In genomic region chr8:3600401-3600800, GRCm38 (mm10) we compare ENCODE assay signal across 15 mouse cellular contexts. TPM values are rescaled to one million over a fixed set of nuclear protein-coding genes. Genes with fewer than 3 reads are reported as not detected.
DNase-seq lines count a peak whose midpoint lies in the region; ATAC-seq and TF ChIP-seq lines count a peak whose summit lies in the region.
"Had no signal": no experiment of that assay in that cellular context is flagged by ENCODE, and none has a peak within 500 bp of the region (broad histone marks: within the 10 kb centered on the region; RNA-seq: fewer than 3 reads in every experiment).

No protein-coding gene starts in this region.

- H3K4me1 ChIP-seq in lung, postnatal 0 days (ENCODE audit: insufficient read depth, low read depth, low read length) = no peaks in the 10 kb centered on the region
- H3K4me1 ChIP-seq in midbrain, embryonic 15.5 days = no peaks in the 10 kb centered on the region
- H3K4me1 ChIP-seq: limb, embryonic 10.5 days had no signal

- WGBS in lung, postnatal 0 days = 59% methylated on average over 6 of the region's 6 CpGs
- WGBS in midbrain, embryonic 15.5 days = 85% methylated on average over 6 of the region's 6 CpGs

- no peaks in the 10 kb centered on the region for H3K27me3 ChIP-seq in lung, postnatal 0 days (replicated peaks; ENCODE audit: insufficient read depth, low read length)
- H3K27me3 ChIP-seq in midbrain, embryonic 15.5 days (replicated peaks) = no peaks in the 10 kb centered on the region
- H3K27me3 ChIP-seq: CH12.LX had no signal

- no peak overlapping the region for H3K27ac ChIP-seq in lung, postnatal 0 days (ENCODE audit: low read length)
- H3K27ac ChIP-seq in midbrain, embryonic 15.5 days = no peak overlapping the region
- H3K27ac ChIP-seq: embryonic facial prominence, embryonic 10.5 days; hindbrain, postnatal 0 days; limb, embryonic 10.5 days had no signal

- H3K4me2 ChIP-seq in lung, postnatal 0 days (replicated peaks; ENCODE audit: low read depth, low read length) = no peak overlapping the region
- no peak overlapping the region for H3K4me2 ChIP-seq in midbrain, embryonic 15.5 days

- no peak for TF ChIP-seq EP300 in lung, postnatal 0 days (IDR thresholded peaks at IDR 0.05)

- H3K4me3 ChIP-seq in lung, postnatal 0 days (ENCODE audit: low read depth, low read length) = no peak overlapping the region
- H3K4me3 ChIP-seq in midbrain, embryonic 15.5 days = no peak overlapping the region
- H3K4me3 ChIP-seq: embryonic facial prominence, embryonic 10.5 days; limb, embryonic 10.5 days had no signal

- no peak overlapping the region for H3K9ac ChIP-seq in lung, postnatal 0 days (replicated peaks; ENCODE audit: low read depth)
- no peak overlapping the region for H3K9ac ChIP-seq in midbrain, embryonic 15.5 days

- H3K9me3 ChIP-seq in lung, postnatal 0 days (ENCODE audit: low read length) = no peaks in the 10 kb centered on the region
- H3K9me3 ChIP-seq in midbrain, embryonic 15.5 days = no peaks in the 10 kb centered on the region
- H3K9me3 ChIP-seq: embryonic facial prominence, embryonic 10.5 days; limb, embryonic 10.5 days had no signal

- TF ChIP-seq CTCF in lung, postnatal 0 days (IDR thresholded peaks at IDR 0.05) = no peak

- ATAC-seq in lung, postnatal 0 days = peak; percentile 39
- no peak for ATAC-seq in midbrain, embryonic 15.5 days (replicated peaks)
- ATAC-seq: activated CD4-positive, CD25-positive, alpha-beta regulatory T cell, adult 4 months; hindbrain, postnatal 0 days had no signal

- no peaks in the 10 kb centered on the region for H3K36me3 ChIP-seq in lung, postnatal 0 days (ENCODE audit: insufficient read depth, low read length)
- peaks cover 58% of the 10 kb centered on the region for H3K36me3 ChIP-seq in midbrain, embryonic 15.5 days (replicated peaks)

- peak; percentile 62 for DNase-seq in kidney, postnatal 10 days
- no peak for DNase-seq in kidney, adult 9 months
- peak; percentile 81 for DNase-seq in MN1 (ENCODE audit: low spot score)
- DNase-seq in heart, adult 9 months (ENCODE audit: low spot score in 2 of 2) = peak; percentile 77 to 83
- DNase-seq in lung, postnatal 0 days (ENCODE audit: low spot score) = peak; percentile 47
- DNase-seq in embryo, embryonic 11 days = no peak
- DNase-seq in Muller cell, postnatal 12 days (ENCODE audit: inconsistent ontology term) = no peak
- DNase-seq: right cerebral cortex, postnatal 4 days had no signal

RNA-seq across cellular contexts. Expression of gene Camsap3, which starts 13.3 kb away (rescaled TPM):
- 5.7 and 6.5 TPM in 2 replicates for polyA plus RNA-seq in lung, postnatal 0 days (2015; fragmentation: Nextera tagmentation; extraction: Ambion mirVana)
- polyA plus RNA-seq in midbrain, embryonic 15.5 days (2015; fragmentation: Nextera tagmentation; extraction: Ambion mirVana) = 51.8 and 53.5 TPM in 2 replicates
- polyA plus RNA-seq: activated CD4-positive, CD25-positive, alpha-beta regulatory T cell, adult 4 months had no signal

RNA-seq across cellular contexts. Expression of gene Xab2, which starts 20.7 kb away (rescaled TPM):
- polyA plus RNA-seq in lung, postnatal 0 days (2015; fragmentation: Nextera tagmentation; extraction: Ambion mirVana) = 34.2 and 37.3 TPM in 2 replicates
- 54.2 and 58.7 TPM in 2 replicates for polyA plus RNA-seq in midbrain, embryonic 15.5 days (2015; fragmentation: Nextera tagmentation; extraction: Ambion mirVana)

RNA-seq across cellular contexts. Expression of gene Pet100, which starts 20.9 kb away (rescaled TPM):
- polyA plus RNA-seq in lung, postnatal 0 days (2015; fragmentation: Nextera tagmentation; extraction: Ambion mirVana) = 117 and 119 TPM in 2 replicates
- polyA plus RNA-seq in midbrain, embryonic 15.5 days (2015; fragmentation: Nextera tagmentation; extraction: Ambion mirVana) = 73.4 and 84.0 TPM in 2 replicates

RNA-seq across cellular contexts. Expression of gene Pcp2, which starts 24.9 kb away (rescaled TPM):
- polyA plus RNA-seq in lung, postnatal 0 days (2015; fragmentation: Nextera tagmentation; extraction: Ambion mirVana) = 0.08 TPM in 1 of 2 replicates, not detected in the other
- 2.3 and 6.0 TPM in 2 replicates for polyA plus RNA-seq in midbrain, embryonic 15.5 days (2015; fragmentation: Nextera tagmentation; extraction: Ambion mirVana)
- polyA plus RNA-seq: activated CD4-positive, CD25-positive, alpha-beta regulatory T cell, adult 4 months; neural tube, embryonic 11.5 days had no signal

RNA-seq across cellular contexts. Expression of gene Stxbp2, which starts 30.4 kb away (rescaled TPM):
- polyA plus RNA-seq in lung, postnatal 0 days (2015; fragmentation: Nextera tagmentation; extraction: Ambion mirVana) = 87.1 and 94.2 TPM in 2 replicates
- 40.5 and 52.9 TPM in 2 replicates for polyA plus RNA-seq in midbrain, embryonic 15.5 days (2015; fragmentation: Nextera tagmentation; extraction: Ambion mirVana)

Comparison
In these comparisons a context has a peak if more than half of its experiments do, and no peak if none do; other contexts are left out.
1. DNase-seq: peak in kidney, postnatal 10 days (single experiment), MN1 (single experiment), heart, adult 9 months (2 of 2) and lung, postnatal 0 days (single experiment); none in kidney, adult 9 months (single experiment), embryo, embryonic 11 days (single experiment) and Muller cell, postnatal 12 days (single experiment).